Mouse (Mus musculus) limb, embryonic 11.5 days (tissue): ENCODE measurements around the gene Rfx8. TPM values are rescaled to one million over a fixed set of nuclear protein-coding genes. Genes with fewer than 3 reads are reported as not detected.
A peak's percentile ranks its signal among the peaks of the same experiment; 100 is the strongest.

Source experiments
- ATAC-seq: fragments of 200-750 bp; cut with Nextera tagmentation; 2 replicates; pipeline ENCODE4 v1.8.0; 2017; ENCODE audit warnings: low read depth; ENCODE audit not compliant: insufficient number of reproducible peaks, low FRiP score, low TSS enrichment
- DNase-seq: peaks from one replicate; pipeline ENCODE4 v3.0.0-alpha.2; 2015; ENCODE audit warnings: low spot score
- H3K27ac ChIP-seq: fragments of 300-500 bp; sonication (generic); replicated peaks from 2 replicates; pipeline ENCODE4 v1.5.1; 2014; ENCODE audit warnings: low read depth, mild to moderate bottlenecking, low read length
- H3K27me3 ChIP-seq: fragments of 300-500 bp; sonication (generic); 2 replicates; pipeline ENCODE4 v1.6.1; 2014; ENCODE audit warnings: mild to moderate bottlenecking, low read length, mixed read lengths; ENCODE audit not compliant: control insufficient read depth, insufficient read depth
- H3K36me3 ChIP-seq: fragments of 300-500 bp; sonication (generic); 2 replicates; pipeline ENCODE4 v1.6.1; 2014; ENCODE audit warnings: mild to moderate bottlenecking, low read length, moderate library complexity, mixed read lengths; ENCODE audit not compliant: control insufficient read depth, insufficient read depth
- H3K4me1 ChIP-seq: fragments of 300-500 bp; sonication (generic); 2 replicates; pipeline ENCODE4 v1.6.1; 2014; ENCODE audit warnings: low read length, mixed read lengths; ENCODE audit not compliant: control insufficient read depth, insufficient read depth
- H3K4me2 ChIP-seq: fragments of 300-500 bp; sonication (generic); 2 replicates; pipeline ENCODE4 v1.6.1; 2014; ENCODE audit warnings: low read depth, mild to moderate bottlenecking, moderate library complexity; ENCODE audit not compliant: severe bottlenecking
- H3K4me3 ChIP-seq: fragments of 300-500 bp; sonication (generic); 2 replicates; pipeline ENCODE4 v1.5.1; 2014; ENCODE audit warnings: low read depth, low read length
- H3K9ac ChIP-seq: fragments of 300-500 bp; sonication (generic); 2 replicates; pipeline ENCODE4 v1.6.1; 2014; ENCODE audit warnings: mild to moderate bottlenecking, low read length
- H3K9me3 ChIP-seq: fragments of 300-500 bp; sonication (generic); 2 replicates; pipeline ENCODE4 v1.6.1; 2016; ENCODE audit warnings: low read length; ENCODE audit not compliant: control insufficient read depth
- WGBS: fragments of 180-500 bp; shearing (Covaris S2); extraction: QIAGEN DNeasy Blood & Tissue Kit; methylation state at CpG from one replicate; pipeline ENCODE4 v1.1.7; 2014; 5-methylcytosine and 5-hydroxymethylcytosine counted together
- polyA plus RNA-seq: library from polyadenylated mRNA; unstranded; fragments of >200 nt; fragmentation: Nextera tagmentation; extraction: Ambion mirVana; gene quantifications from 2 replicates; pipeline ENCODE4 v1.2.1, GENCODE M21; 2014

Rfx8 gene
- polyA plus RNA-seq, 1 experiment from 2014 or later = 0.96 TPM

DNA sequence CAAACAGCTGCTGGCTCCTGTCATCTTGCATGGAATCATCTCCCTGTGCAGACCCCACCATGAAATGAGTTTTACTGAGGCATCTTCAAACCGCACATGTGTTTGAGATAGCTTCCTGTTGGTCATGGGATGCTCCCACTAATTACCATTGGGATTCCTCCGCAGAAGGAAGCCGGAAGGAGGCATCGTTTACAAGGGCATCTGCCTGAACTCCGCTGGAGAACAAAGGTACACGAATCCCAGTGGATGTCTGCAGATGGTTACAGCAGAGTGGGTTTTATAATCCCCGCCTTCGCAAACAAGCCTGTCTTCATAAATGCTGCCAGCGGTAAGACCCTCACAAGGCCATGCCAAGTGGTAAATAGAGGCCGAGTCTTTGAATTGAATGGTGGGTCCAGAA, 11.3 kb upstream of the Rfx8 start:
- Histone ChIP-seq H3K4me3 (no peak overlapping the region), H3K9me3 (0 out of 2 replicates have a peak, but pooled peaks cover 2% of the 10 kb centered on the region), H3K4me1 (0 out of 2 replicates have a peak, but pooled peaks cover 9% of the 10 kb centered on the region), H3K36me3 (no peaks in the 10 kb centered on the region), H3K9ac (no peak overlapping the region), H3K27ac (no peak overlapping the region), H3K4me2 (no peak overlapping the region), H3K27me3 (no peaks in the 10 kb centered on the region)
- 54% methylated on average over 10 of the region's 10 CpGs for WGBS
- no peak for ATAC-seq
- DNase-seq = no peak

DNA sequence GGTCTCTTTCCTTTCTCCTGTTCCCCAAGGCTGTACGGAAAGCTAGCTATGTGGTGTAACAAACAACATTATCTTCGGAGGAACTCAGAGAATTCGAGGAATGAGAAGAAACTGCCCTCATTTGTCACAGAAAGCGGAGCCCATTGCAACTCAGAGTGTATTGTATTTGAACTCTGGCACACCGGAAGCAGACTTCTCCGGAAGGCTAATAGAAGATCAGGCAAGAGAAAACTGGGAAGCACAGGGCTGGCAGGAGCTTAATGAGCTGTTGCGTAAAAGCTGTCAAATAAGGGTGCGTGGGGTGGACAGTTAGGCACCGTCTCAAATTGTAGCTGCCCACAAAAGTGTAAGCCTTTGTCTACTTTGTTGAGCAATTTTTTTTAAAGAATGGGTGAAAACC, 10.7 kb upstream of the Rfx8 start:
- DNase-seq (no peak), ATAC-seq (no peak)
- 15% methylated on average over 9 of the region's 9 CpGs for WGBS
- H3K9ac ChIP-seq = no peak overlapping the region
- no peak overlapping the region for H3K4me3 ChIP-seq
- H3K36me3 ChIP-seq = no peaks in the 10 kb centered on the region
- no peak overlapping the region for H3K4me2 ChIP-seq
- 0 out of 2 replicates have a peak, but pooled peaks cover 2% of the 10 kb centered on the region for H3K9me3 ChIP-seq
- H3K27me3 ChIP-seq = no peaks in the 10 kb centered on the region
- H3K27ac ChIP-seq = no peak overlapping the region
- 0 out of 2 replicates have a peak, but pooled peaks cover 9% of the 10 kb centered on the region for H3K4me1 ChIP-seq

DNA sequence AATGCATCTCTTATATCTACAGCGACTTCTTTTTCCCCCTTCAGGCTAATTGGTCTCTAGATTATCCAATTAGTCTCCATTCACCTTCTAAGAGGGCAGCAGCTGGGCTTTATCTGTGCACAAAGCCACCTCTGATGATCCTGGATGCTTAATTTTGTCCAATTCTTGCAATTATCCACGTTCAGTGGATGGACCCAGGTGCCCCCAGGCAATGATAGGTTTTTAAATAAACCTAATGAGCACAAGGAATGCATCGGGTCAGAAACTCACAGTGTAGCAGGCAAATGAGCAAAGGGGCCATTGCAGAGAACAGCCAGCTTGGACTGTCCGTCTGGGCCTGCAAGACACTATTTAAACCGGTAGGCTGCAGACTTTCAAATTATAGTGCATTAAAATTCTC, 10.1 kb upstream of the Rfx8 start:
- Histone ChIP-seq H3K27ac (no peak overlapping the region), H3K4me3 (no peak overlapping the region), H3K9ac (no peak overlapping the region), H3K9me3 (0 out of 2 replicates have a peak, but pooled peaks cover 2% of the 10 kb centered on the region), H3K4me2 (no peak overlapping the region), H3K27me3 (no peaks in the 10 kb centered on the region), H3K36me3 (no peaks in the 10 kb centered on the region), H3K4me1 (0 out of 2 replicates have a peak, but pooled peaks cover 5% of the 10 kb centered on the region)
- WGBS = 38% methylated on average over 5 of the region's 5 CpGs
- no peak for DNase-seq
- no peak for ATAC-seq

DNA sequence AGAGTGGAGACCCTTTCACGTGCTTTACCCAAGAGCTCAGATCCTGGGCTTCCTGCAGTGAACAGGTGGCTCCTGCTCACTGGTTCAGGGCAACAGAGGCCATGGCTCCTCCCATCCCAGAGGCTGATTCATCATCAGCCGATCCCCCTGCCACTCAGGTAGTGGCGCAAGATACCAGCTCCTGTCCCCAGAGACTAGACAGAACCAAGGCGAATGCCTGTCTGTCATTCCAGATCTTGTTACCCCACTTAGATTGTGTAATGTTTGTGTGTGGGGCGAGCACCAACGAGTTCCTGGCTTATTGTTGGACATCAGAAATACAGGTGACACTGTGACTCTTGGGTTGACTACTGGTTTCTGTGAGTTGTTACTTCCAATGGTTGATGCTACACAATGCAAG, 9.1 kb upstream of the Rfx8 start:
- Histone ChIP-seq H3K27ac (no peak overlapping the region), H3K36me3 (no peaks in the 10 kb centered on the region), H3K4me1 (0 out of 2 replicates have a peak, but pooled peaks cover 5% of the 10 kb centered on the region), H3K9ac (no peak overlapping the region), H3K4me3 (no peak overlapping the region), H3K9me3 (0 out of 2 replicates have a peak, but pooled peaks cover 2% of the 10 kb centered on the region), H3K27me3 (no peaks in the 10 kb centered on the region), H3K4me2 (no peak overlapping the region)
- 84% methylated on average over 6 of the region's 6 CpGs for WGBS
- ATAC-seq (no peak), DNase-seq (no peak)

DNA sequence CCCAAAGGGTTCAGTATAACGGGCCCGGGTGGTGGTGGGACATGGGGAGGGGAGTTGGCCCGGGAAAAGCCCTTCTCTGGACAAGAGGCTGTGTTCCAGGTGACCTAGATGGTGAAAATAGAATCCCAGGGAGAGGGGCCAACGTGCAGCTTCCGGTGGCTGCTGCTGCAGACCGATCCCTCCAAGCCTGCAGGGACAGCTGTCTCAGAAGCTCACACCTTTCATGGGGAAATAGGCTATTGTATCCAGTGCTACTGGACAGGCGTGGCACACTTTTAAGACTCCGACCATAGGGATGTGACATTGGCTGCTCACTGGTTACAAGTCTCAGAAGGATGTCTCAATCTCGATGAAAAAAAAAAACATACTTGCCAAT, 542 bp upstream of the Rfx8 start:
- no peaks in the 10 kb centered on the region for H3K27me3 ChIP-seq
- H3K27ac ChIP-seq = no peak overlapping the region
- H3K4me2 ChIP-seq = peak overlapping the region; percentile 68
- no peaks in the 10 kb centered on the region for H3K9me3 ChIP-seq
- 0 out of 2 replicates have a peak, but pooled peaks have one; percentile 51 for ATAC-seq
- peak overlapping the region; percentile 45; the same call in 1 of the 2 replicates for H3K4me3 ChIP-seq
- 20% methylated on average over 9 of the region's 9 CpGs for WGBS
- no peak overlapping the region for H3K9ac ChIP-seq
- peak; percentile 41 for DNase-seq
- H3K4me1 ChIP-seq = peaks cover 8% of the 10 kb centered on the region
- H3K36me3 ChIP-seq = no peaks in the 10 kb centered on the region

DNA sequence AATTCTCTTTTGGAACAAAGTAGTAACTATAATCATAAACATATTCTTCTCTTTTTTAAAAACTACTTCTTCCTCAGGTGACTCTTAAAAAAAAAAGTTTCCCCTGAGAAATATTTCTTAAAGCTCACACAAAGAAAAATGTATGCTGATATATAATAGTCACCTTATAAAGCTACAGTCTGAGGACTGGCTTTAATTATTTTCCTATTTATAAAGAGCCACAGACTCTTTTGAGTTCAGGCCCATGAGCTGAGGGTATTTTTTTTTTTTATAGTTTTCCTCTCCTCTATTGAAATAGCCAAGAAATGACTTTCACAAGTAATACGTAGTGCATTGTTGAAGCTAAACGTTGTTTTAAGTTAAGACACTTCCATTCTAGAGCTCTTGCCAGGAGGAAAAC, 611 bp downstream of the Rfx8 start:
- peaks cover 8% of the 10 kb centered on the region for H3K4me1 ChIP-seq
- H3K9me3 ChIP-seq = no peaks in the 10 kb centered on the region
- peak overlapping the region; percentile 68 for H3K4me2 ChIP-seq
- H3K36me3 ChIP-seq = no peaks in the 10 kb centered on the region
- H3K27me3 ChIP-seq = no peaks in the 10 kb centered on the region
- ATAC-seq = no peak
- peak overlapping the region; percentile 16; the same call in 1 of the 2 replicates for H3K27ac ChIP-seq
- WGBS = 19% methylated on average over 2 of the region's 2 CpGs
- DNase-seq = no peak
- H3K4me3 ChIP-seq = no peak overlapping the region; the same call in 1 of the 2 replicates
- H3K9ac ChIP-seq = peak overlapping the region; percentile 77

DNA sequence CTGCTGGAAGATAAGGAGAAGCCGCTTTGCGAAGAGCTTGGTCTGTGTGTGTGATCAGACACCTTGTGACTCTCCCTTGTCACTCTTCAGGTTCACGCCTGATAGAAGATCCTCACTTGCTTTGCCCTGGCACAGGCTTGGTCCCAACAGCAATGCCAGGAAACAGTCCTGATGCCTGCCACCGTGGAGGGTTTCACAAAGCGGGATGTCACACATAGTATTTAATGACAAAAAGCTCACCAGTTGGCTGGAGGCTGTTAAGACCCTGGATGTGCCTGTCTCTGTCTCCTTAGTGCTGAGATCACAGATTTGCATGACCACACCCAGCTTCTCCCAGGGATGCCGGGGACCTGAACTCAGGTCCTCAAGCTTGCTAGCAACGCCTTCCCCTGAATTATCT, 5.2 kb downstream of the Rfx8 start:
- H3K4me1 ChIP-seq = peaks cover 6% of the 10 kb centered on the region
- no peak overlapping the region for H3K9ac ChIP-seq
- H3K36me3 ChIP-seq = no peaks in the 10 kb centered on the region
- H3K27me3 ChIP-seq = no peaks in the 10 kb centered on the region
- ATAC-seq = no peak
- no peaks in the 10 kb centered on the region for H3K9me3 ChIP-seq
- H3K4me3 ChIP-seq = no peak overlapping the region
- WGBS = 87% methylated on average over 7 of the region's 7 CpGs
- H3K27ac ChIP-seq = no peak overlapping the region
- no peak for DNase-seq
- H3K4me2 ChIP-seq = no peak overlapping the region

DNA sequence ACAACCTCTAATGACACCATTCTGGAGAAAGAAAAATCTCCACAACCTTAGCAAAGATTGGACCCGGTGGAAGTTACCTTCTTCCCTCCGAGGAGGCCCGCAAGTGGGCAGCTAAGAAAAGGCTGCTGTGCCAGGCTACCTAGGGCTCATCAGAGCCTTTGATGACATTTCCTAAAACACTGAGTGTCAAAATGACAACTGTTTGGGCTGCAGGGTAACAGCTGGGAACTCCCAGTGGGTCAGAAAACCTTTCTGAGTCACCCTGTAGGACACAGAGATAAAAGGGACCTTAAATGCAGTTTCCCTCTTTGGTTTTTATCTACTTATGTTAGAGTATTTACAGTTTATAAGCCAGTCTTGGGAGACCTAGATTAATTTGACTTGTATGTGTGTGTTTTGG, 6.1 kb downstream of the Rfx8 start:
- Histone ChIP-seq H3K9me3 (no peaks in the 10 kb centered on the region), H3K27me3 (no peaks in the 10 kb centered on the region), H3K9ac (no peak overlapping the region), H3K36me3 (no peaks in the 10 kb centered on the region), H3K4me3 (no peak overlapping the region), H3K27ac (no peak overlapping the region), H3K4me1 (peaks cover 2% of the 10 kb centered on the region), H3K4me2 (no peak overlapping the region)
- 93% methylated on average over 3 of the region's 3 CpGs for WGBS
- DNase-seq = no peak
- ATAC-seq = no peak
